Mouse (Mus musculus) embryonic fibroblast, embryonic 13.5 days (primary cell): Measurements from ENCODE around the gene Ifitm10.

Experiments
- CTCF ChIP-seq: IDR thresholded peaks from 2 replicates; pipeline ENCODE4 v1.5.1; 2011; ENCODE audit warnings: mild to moderate bottlenecking, control low read depth, low read length, moderate library complexity, borderline replicate concordance; ENCODE audit not compliant: insufficient read depth
- POLR2A ChIP-seq: IDR thresholded peaks from 2 replicates; pipeline ENCODE4 v1.6.1; 2011; ENCODE audit warnings: low read depth, mild to moderate bottlenecking, control low read depth, low read length, moderate library complexity

- TF ChIP-seq POLR2A (no peak), CTCF (no peak)
These were observed 33.1 kb downstream of the Ifitm10 start for GRCm38 (mm10) chr7:142340269-142340970.
